Mouse (Mus musculus) cerebral cortex, adult 2 months (tissue): ENCODE results near the gene Ier3.

Experiments
- WGBS: fragments of 180-500 bp; shearing (Covaris S2); methylation state at CpG from one replicate; pipeline ENCODE4 v1.1.7; 2018; 5-methylcytosine and 5-hydroxymethylcytosine counted together

The Ier3 gene

DNA sequence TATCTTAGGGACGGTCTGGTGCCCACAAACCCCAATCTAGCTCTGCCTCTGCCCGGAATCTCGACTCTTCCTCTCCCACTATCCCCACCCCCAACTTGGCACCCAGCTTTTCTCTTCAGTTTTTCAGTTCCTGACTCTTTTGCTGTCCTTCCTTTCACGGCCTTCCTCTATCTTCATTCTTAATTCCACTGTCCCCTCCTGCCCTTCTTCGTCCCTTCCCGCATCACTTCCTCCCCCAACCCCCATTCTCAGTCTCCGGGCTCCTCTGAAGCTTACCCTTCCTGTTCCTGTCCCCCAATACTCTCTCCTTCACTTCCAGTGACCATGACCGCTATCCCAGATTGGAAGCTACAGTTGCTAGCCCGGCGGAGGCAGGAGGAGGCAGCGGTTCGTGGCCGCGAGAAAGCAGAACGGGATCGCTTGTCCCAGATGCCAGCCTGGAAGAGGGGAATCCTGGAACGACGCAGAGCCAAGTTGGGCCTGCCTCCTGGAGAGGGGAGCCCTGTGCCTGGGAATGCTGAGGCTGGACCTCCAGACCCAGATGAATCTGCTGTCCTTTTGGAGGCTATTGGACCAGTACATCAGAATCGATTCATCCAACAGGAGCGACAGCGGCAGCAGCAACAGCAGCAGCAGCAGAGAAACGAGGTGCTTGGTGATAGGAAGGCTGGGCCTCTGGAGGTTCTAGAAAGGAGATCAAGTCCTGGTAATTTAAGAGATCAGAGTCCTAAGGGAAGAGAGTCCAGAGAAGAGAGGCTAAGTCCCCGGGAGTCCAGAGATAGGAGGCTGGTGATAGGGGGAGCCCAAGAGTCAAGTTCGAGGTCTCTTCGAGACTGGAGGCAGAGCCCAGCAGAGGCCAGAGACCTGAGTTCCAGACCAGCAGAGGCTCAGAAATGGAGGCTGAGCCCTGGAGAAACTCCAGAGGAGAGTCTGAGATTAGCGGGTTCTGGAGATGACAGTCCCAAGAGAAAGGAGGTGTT lies 45.7 kb downstream of the Ier3 start:
- 22% methylated on average over 26 of the region's 26 CpGs for WGBS

DNA sequence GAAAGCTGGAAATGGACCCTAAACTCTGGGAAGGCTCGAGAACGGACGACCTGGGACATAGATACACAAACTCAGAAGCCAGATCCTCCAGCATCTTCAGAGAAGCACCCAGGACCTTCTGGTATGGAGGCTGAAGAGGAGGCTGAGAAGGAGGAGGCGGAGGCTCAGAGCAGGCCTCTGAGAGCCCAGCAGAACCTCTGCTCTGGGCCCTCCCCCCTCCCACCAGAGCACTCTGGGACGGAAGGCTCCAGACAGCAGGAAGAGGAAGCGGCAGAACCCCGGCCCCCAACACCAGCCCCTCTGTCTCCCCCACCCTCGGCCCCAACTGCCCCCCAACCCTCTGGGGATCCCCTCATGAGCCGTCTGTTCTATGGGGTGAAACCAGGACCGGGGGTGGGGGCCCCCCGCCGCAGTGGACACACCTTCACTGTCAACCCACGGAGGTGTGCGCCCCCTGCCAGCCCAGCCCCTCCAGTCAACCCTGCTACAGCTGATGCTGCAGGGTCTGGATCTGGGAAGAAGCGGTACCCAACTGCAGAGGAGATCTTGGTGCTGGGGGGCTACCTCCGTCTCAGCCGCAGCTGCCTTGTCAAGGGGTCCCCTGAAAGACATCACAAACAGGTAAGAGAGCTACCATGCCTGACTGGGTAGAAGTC lies 46.8 kb downstream of the Ier3 start:
- WGBS = 31% methylated on average over 17 of the region's 17 CpGs

DNA sequence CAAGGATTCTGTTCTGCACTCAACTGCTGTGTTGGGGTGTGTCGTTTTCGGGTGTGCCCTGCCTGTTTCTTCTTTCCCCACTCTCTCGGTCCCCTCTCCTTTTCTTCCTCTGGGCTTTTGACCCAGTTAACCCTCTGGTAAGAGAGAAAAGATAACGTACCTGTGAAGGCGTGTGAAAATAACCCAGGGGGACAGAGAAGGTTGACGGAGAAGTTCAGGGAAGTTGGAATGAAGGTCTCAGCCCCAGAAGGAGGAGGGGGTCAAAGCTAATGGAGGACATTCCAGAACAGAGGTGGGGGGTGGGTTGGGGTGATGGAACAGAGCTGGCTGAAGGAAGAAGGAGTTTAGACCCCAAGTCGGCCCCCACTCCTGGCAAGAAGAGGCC lies 47.5 kb downstream of the Ier3 start:
- WGBS = 15% methylated on average over 7 of the region's 7 CpGs

DNA sequence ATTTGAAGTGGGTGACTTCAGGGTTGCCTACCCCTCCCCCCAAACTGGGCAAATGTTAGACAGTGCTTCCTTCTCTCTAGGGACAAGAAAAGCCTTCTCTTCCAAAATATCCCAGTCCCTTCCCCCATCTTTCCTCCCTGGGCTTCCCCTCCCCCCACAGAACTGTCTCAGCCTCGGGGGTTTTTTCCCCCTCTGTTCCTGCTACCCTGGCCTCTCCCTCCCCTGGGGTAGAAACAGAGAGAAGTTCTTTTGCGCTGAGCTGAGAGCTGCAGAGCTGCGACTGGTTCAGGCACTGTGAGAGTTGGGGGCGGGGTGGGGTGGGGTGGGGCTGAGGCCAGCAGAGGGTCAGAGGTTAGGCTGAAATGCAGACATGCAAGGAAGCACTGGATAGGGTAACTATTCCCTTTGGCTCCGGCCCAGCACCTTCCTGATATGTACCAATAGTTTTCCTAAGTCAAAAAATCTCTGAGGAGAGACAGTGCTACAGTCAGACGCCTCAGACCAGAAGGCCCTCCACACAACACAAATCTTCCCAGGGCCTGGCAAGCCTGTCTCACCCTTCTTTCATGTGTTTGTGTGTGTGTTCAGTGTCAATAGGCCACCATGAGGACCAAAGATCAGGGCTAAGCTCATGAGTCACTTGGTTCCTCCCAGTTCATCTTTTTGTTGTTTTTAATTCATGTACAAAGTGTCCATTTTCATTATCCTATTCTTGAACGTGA lies 48.0 kb downstream of the Ier3 start:
- 24% methylated on average over 7 of the region's 7 CpGs for WGBS

DNA sequence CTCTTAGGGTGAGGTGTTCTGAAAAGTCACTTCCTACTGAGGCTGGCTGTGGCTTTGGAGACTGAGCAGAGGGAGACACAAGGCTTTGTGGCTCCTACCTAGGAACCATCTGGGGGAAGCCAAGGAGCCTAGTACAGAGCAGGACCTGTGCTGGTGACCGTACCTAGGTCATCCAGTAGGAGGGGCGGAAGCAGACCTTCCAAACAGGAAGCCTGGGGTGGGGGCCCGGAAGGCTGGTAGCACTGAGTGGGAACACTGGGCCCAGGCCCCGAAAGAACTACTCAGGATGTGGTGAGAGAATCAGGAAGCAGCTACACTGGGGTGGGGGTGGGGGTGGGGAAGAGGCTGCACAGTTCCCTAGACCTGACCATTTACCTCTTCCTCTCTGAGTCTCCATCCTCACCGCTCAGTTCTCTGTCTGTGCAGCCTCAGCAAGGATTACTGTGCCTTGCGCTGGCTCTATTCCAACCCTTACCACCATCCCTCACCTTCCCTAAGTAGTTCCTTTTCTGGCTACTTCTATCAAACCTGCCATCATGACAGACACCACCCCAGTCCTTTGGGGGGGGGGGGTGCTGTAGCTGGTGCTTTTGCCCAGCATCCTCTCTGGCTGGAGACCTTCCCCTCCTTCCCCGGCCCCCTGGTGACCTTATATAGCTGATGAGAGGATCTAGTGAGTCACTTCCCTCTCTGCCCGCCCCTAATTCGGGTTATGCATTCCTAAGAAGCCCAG lies 48.8 kb downstream of the Ier3 start:
- 42% methylated on average over 9 of the region's 9 CpGs for WGBS

DNA sequence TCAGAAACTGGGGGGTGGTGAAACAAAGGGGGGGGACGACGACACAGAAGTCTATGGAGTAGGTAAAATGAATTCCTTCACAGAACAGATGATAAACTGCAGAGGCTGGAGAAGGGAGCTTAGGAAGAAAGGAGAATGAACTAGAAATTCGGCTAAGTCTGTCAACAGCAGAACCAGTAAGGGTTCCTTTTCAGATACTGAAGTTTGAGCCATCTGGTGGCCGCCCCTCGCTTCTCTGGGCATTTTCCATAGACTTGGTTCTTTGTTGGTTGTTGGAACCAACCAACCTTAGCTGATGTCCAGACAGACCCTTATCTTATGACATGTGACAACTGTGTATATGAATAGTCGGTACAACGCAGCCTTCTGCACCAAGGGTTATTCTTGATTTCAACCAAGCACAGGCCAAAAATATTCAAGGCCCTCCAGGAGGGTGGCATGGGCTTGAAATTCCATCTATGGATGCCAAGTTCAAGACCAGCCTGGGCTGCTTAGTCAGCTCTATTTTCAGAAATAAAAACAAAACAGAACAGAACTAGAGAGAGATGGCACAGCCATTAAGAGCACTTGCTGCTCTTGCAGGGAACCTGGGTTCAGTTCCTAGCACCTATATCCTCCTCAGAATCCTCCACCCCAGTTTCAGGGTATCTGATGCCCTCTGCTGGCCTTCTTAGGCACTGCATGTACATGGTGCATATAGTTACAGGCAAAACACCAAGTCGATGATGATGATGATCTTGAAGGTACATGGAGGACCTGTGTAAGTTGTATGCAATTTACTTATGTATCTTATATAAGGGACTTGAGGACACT lies 49.6 kb downstream of the Ier3 start:
- 44% methylated on average over 8 of the region's 8 CpGs for WGBS
